Mouse (Mus musculus) forebrain, embryonic 14.5 days (tissue): ENCODE results near the gene Rbm45. TPM values are rescaled to one million over a fixed set of nuclear protein-coding genes. Genes with fewer than 3 reads are reported as not detected.

ENCODE experiments used
- ATAC-seq: fragments of 200-750 bp; cut with Nextera tagmentation; 2 replicates; pipeline ENCODE4 v1.8.0; 2017; ENCODE audit warnings: mild to moderate bottlenecking, moderate library complexity
- DNase-seq: peaks from one replicate; pipeline ENCODE4 v3.0.0-alpha.2; 2015; ENCODE audit warnings: low spot score
- H3K27ac ChIP-seq: fragments of 300-500 bp; sonication (generic); 2 replicates; pipeline ENCODE4 v1.5.1; 2014; ENCODE audit warnings: low read depth, mild to moderate bottlenecking, control low read depth, low read length, moderate library complexity
- H3K27me3 ChIP-seq: fragments of 300-500 bp; sonication (generic); replicated peaks from 2 replicates; pipeline ENCODE4 v1.6.1; 2014; ENCODE audit warnings: low read length, control low read depth, mixed read lengths; ENCODE audit not compliant: control insufficient read depth, insufficient read depth
- H3K36me3 ChIP-seq: fragments of 300-500 bp; sonication (generic); 2 replicates; pipeline ENCODE4 v1.6.1; 2014; ENCODE audit warnings: low read length, control low read depth; ENCODE audit not compliant: control insufficient read depth, insufficient read depth
- H3K4me1 ChIP-seq: fragments of 300-500 bp; sonication (generic); 2 replicates; pipeline ENCODE4 v1.6.1; 2014; ENCODE audit warnings: antibody characterized with exemption, low read length, control low read depth; ENCODE audit not compliant: control insufficient read depth, insufficient read depth
- H3K4me2 ChIP-seq: fragments of 300-500 bp; sonication (generic); 2 replicates; pipeline ENCODE4 v1.6.1; 2014; ENCODE audit warnings: mild to moderate bottlenecking, control low read depth, low read length
- H3K4me3 ChIP-seq: fragments of 300-500 bp; sonication (generic); 2 replicates; pipeline ENCODE4 v1.5.1; 2014; ENCODE audit warnings: low read depth, low read length, control low read depth
- H3K9ac ChIP-seq: fragments of 300-500 bp; sonication (generic); 2 replicates; pipeline ENCODE4 v1.6.1; 2014; ENCODE audit warnings: mild to moderate bottlenecking, low read length, control low read depth, moderate library complexity
- H3K9me3 ChIP-seq: fragments of 300-500 bp; sonication (generic); replicated peaks from 2 replicates; pipeline ENCODE4 v1.6.1; 2016; ENCODE audit warnings: low read length, control low read depth, mixed read lengths; ENCODE audit not compliant: control insufficient read depth
- WGBS: fragments of 180-500 bp; shearing (Covaris S2); extraction: QIAGEN DNeasy Blood & Tissue Kit; methylation state at CpG from one replicate; pipeline ENCODE4 v1.1.7; 2014; 5-methylcytosine and 5-hydroxymethylcytosine counted together
- polyA plus RNA-seq: library from polyadenylated mRNA; unstranded; fragments of >200 nt; fragmentation: Nextera tagmentation; extraction: Ambion mirVana; gene quantifications from 2 replicates; pipeline ENCODE4 v1.2.1, GENCODE M21; 2014

Rbm45 gene
- polyA plus RNA-seq, 1 experiment from 2014 or later = 18.2 TPM

- Histone ChIP-seq H3K9ac (peak overlapping the region; percentile 93), H3K4me2 (peak overlapping the region; percentile 91), H3K27ac (no peak overlapping the region), H3K27me3 (no peaks in the 10 kb centered on the region), H3K4me3 (peak overlapping the region; percentile 89), H3K4me1 (peaks cover 6% of the 10 kb centered on the region), H3K36me3 (peaks cover 34% of the 10 kb centered on the region), H3K9me3 (no peaks in the 10 kb centered on the region)
- no peak for DNase-seq
- ATAC-seq = no peak
- WGBS = 5% methylated on average over 7 of the region's 7 CpGs
These were observed 805 bp downstream of the Rbm45 start for GRCm38 (mm10) chr2:76370656-76370922.

DNA sequence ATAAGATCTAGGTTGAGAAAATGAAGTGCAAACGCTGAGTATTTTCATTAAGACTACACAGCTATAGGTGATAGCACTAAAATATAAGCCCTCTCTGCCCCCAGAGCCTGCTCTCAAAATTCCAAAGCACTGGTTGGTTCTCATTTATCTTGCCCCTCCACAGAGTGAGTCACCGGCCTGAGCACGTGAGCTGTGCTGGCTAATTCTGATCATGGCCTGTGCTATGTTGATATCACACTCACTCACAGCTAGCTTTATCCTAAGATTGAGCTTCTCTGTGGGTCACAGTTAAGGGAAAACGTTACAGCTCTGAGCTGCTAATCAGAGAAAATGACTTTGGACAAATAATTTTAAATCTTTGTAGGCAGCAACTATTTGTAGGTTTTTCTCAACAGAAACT lies 2.5 kb downstream of the Rbm45 start:
- H3K4me2 ChIP-seq = no peak overlapping the region
- ATAC-seq = no peak
- WGBS = 92% methylated on average over 4 of the region's 4 CpGs
- H3K27me3 ChIP-seq = no peaks in the 10 kb centered on the region
- DNase-seq = no peak
- no peak overlapping the region for H3K27ac ChIP-seq
- H3K4me1 ChIP-seq = peaks cover 6% of the 10 kb centered on the region
- H3K4me3 ChIP-seq = no peak overlapping the region
- no peak overlapping the region for H3K9ac ChIP-seq
- no peaks in the 10 kb centered on the region for H3K9me3 ChIP-seq
- peaks cover 44% of the 10 kb centered on the region for H3K36me3 ChIP-seq

DNA sequence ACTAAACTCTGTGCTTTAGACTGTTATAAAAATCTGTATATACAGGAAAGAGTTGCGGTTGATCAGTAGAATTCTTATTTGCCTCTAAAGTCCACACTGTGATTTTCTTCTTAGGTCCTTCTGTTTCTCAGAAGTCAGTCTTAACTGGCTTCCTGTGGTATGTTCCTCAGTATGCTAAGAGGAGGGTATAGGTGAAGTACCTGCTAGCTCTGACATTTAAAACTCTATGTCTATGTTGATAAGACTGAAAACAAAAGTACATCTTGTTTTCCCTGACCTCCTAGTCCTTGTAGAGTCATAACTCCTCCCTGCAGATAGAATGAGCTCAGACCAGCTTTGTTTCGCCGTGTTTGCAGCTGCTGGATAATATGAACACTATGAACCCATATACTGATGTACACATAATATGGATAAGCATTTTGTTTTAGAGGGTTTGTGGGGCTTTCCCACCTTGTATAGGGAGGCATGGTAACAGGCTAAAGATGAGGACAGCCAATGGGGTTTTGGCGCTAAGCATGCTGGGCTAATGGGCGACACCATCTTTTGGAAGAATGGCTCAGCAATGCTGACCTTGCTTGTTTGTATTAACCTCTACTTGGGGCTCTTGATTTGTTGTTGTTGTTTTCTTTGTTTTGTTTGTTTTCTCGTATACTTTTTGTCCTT lies 4.9 kb downstream of the Rbm45 start:
- H3K27ac ChIP-seq = no peak overlapping the region
- H3K9ac ChIP-seq = no peak overlapping the region
- ATAC-seq (no peak), DNase-seq (no peak)
- H3K4me2 ChIP-seq = no peak overlapping the region
- peaks cover 6% of the 10 kb centered on the region for H3K4me1 ChIP-seq
- H3K9me3 ChIP-seq = no peaks in the 10 kb centered on the region
- no peak overlapping the region for H3K4me3 ChIP-seq
- WGBS = 92% methylated on average over 6 of the region's 6 CpGs
- H3K36me3 ChIP-seq = peaks cover 67% of the 10 kb centered on the region
- no peaks in the 10 kb centered on the region for H3K27me3 ChIP-seq

GRCm38 (mm10) chr2:76378646-76379045 lies 8.9 kb downstream of the Rbm45 start:
- Histone ChIP-seq H3K36me3 (peaks cover 86% of the 10 kb centered on the region), H3K9ac (no peak overlapping the region), H3K9me3 (no peaks in the 10 kb centered on the region), H3K4me2 (no peak overlapping the region), H3K4me3 (no peak overlapping the region), H3K4me1 (no peaks in the 10 kb centered on the region), H3K27me3 (no peaks in the 10 kb centered on the region), H3K27ac (no peak overlapping the region)
- 96% methylated on average over 19 of the region's 19 CpGs for WGBS
- ATAC-seq (no peak), DNase-seq (no peak)

- DNase-seq = no peak
- H3K27me3 ChIP-seq = no peaks in the 10 kb centered on the region
- peaks cover 32% of the 10 kb centered on the region for H3K36me3 ChIP-seq
- H3K4me2 ChIP-seq = no peak overlapping the region
- no peaks in the 10 kb centered on the region for H3K4me1 ChIP-seq
- no peak for ATAC-seq
- H3K9me3 ChIP-seq = no peaks in the 10 kb centered on the region
- no peak overlapping the region for H3K9ac ChIP-seq
- H3K4me3 ChIP-seq = no peak overlapping the region
- no peak overlapping the region for H3K27ac ChIP-seq
These were observed 16.7 kb downstream of the Rbm45 start for GRCm38 (mm10) chr2:76386531-76386930.

DNA sequence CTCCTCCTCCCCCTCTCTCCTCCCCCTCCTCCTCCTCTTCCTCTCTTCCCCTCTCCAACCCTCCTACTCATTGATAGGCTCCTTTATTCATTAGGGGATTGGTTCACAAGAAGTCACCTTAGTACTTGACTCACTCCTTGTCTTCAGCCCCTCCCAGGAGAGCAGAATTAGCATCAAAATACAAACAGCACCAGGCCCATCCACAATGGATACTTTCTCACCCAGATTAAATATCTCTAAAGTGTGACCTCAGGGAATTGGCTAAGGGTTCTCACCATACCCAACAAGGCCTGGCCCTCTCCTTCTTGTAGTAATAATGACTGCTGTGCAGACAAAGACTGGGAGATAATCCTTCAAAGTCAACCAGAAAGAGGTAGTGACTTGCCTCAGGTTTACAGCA lies 30.4 kb downstream of the Rbm45 start:
- Histone ChIP-seq H3K4me3 (no peak overlapping the region), H3K4me1 (no peaks in the 10 kb centered on the region; the same call in 1 of the 2 replicates)
- no peak for ATAC-seq

DNA sequence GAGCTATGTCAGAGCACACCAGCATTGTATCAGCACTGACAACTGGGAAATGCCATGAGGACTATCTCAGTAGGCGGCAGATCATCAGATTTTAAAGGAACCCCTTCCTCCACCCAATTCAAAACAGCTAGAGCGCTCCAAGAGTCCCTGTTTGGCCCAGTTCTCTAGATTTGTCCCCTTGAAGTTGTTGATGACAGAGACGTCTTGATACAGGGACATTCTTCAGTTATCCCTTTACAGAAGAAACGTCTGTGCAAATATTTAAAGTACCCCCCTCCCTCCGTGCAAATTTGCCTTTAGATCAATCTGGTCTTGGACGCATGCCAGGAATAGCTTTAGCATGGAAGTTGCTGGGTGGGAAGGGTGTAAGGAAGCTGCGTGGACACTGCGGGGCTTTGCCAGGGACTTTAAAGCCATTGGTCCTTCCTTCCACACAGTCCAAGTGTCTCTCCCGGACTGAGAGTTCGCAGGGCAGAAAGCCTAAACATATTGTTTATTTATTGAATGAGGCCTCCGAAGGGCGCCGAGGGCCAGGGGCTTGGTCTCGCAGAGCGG lies 35.9 kb downstream of the Rbm45 start:
- H3K36me3 ChIP-seq = no peaks in the 10 kb centered on the region

More for the DNA sequence above, 30.4 kb downstream of the Rbm45 start:
- Histone ChIP-seq H3K9ac (no peak overlapping the region), H3K27ac (no peak overlapping the region), H3K27me3 (0 out of 2 replicates have a peak, but pooled peaks cover 7% of the 10 kb centered on the region), H3K9me3 (no peaks in the 10 kb centered on the region), H3K4me2 (no peak overlapping the region), H3K36me3 (no peaks in the 10 kb centered on the region)
- DNase-seq = no peak

DNA sequence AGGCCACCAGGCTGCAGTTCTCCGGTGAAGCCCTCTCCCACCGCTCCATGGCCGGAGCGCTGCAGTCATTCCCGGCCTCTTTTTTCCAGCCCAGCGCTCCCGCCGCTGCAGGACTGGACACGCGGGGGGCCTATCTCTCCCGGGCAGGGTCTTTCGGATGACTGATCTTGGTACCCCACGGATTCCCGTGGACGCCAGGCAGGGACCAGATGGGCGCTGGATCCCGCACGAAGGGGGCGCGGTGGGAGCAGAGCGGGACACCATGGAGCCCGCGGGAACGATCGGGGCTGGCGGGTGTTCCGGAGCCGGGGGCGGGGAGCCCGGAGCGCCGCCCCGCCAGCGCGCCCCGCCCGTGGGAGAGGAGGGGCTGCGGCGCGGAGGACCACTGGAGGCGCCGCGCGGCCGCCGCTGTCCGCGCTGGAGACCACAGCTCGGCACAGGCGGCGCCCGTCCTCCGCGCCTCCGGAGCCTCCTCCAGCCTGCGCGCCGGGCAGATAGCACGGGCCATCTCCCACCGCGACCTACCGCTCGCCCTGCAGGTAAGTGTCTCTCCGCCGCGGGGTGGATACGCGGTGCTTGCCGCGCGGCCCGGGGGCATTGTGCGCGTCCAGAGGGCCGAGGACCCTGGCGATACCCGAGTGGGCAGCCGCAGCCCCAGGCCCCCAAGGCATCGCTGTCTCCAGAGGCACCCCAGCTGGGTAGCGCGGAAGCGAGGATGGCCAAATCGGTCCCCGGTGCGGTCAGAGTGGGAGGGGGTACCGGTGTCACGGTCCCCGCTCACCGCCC lies 36.6 kb downstream of the Rbm45 start, which contains the start of gene Osbpl6:
Gene Osbpl6, plus strand, starts transcription at position 358 of the 786 bp plus-strand sequence.
- WGBS = under 1% methylated on average over 77 of the region's 89 CpGs
- Histone ChIP-seq H3K27me3 (0 out of 2 replicates have a peak, but pooled peaks cover 7% of the 10 kb centered on the region), H3K9me3 (no peaks in the 10 kb centered on the region), H3K4me1 (no peaks in the 10 kb centered on the region; the same call in 1 of the 2 replicates), H3K9ac (peak within 1 kb of the TSS; percentile 89), H3K36me3 (no peaks in the 10 kb centered on the region), H3K4me2 (peak within 1 kb of the TSS; percentile 80), H3K27ac (peak within 1 kb of the TSS; percentile 79), H3K4me3 (peak within 1 kb of the TSS; percentile 86)
- ATAC-seq (peak; percentile 95), DNase-seq (peak; percentile 85)

More for the DNA sequence above, 35.9 kb downstream of the Rbm45 start:
- DNase-seq = peak; percentile 76
- peak overlapping the region; percentile 89 for H3K9ac ChIP-seq
- no peaks in the 10 kb centered on the region for H3K9me3 ChIP-seq
- H3K4me1 ChIP-seq = no peaks in the 10 kb centered on the region; the same call in 1 of the 2 replicates
- ATAC-seq = peak; percentile 49; the same call in 1 of the 2 replicates
- no peak overlapping the region; the same call in 1 of the 2 replicates for H3K27ac ChIP-seq
- H3K4me2 ChIP-seq = peak overlapping the region; percentile 80
- 3% methylated on average over 15 of the region's 15 CpGs for WGBS
- 0 out of 2 replicates have a peak, but pooled peaks cover 7% of the 10 kb centered on the region for H3K27me3 ChIP-seq
- peak overlapping the region; percentile 86 for H3K4me3 ChIP-seq
